Mouse (Mus musculus) yolk sac, embryonic 10.5 days (tissue): Measurements from ENCODE around the gene Olfr311.
"Not testable (repeated sequence)": the region's sequence is repeated elsewhere in the genome, so short reads cannot be mapped to it uniquely, and the experiment has no call there.

Experiments
- DNase-seq: peaks from one replicate; pipeline ENCODE4 v3.0.0-alpha.2; 2017; ENCODE audit warnings: low spot score

The Olfr311 gene

DNA sequence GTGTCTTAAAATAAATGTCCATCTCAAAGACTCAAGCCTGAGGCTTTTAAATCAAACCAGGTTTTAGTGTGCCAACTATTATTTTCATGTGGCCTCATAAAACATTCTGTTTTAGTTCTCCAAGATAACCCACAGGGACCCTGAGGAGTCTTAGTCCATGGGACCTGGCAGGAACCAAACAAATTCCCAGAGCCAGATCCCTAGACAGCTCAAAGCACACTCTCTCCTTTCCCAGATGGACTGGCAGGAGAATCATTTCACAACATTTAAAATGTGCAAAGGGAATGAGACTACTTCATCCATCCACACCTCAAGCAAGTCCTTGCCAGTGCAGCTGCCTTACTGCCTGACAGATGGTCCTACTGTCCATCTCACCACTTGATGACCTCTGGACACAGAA is at the start of gene Olfr311:
TSS of gene Olfr311 (plus strand) at position 301 of the 400 bp plus-strand sequence.
- not testable (repeated sequence) for DNase-seq

DNA sequence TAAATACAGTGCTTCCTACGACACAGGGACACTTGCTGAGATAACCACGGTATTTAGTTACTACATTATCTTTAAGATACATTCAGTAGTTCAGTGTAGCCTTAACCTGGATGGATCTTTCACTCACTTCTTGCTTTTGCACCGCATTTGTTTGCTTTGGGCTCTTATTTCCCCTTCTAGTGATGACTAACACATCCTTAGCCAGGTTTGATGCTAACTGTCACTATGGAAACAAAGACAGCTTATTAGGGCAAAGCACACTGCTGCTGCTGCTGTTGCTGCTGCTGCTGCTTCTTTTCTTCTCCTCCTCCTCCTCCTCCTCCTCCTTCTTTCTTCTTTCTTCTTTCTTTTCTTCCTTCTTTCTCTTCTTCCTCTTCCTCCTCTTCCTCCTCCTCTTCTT is 49.5 kb upstream of the Olfr311 start:
- DNase-seq: no peak

DNA sequence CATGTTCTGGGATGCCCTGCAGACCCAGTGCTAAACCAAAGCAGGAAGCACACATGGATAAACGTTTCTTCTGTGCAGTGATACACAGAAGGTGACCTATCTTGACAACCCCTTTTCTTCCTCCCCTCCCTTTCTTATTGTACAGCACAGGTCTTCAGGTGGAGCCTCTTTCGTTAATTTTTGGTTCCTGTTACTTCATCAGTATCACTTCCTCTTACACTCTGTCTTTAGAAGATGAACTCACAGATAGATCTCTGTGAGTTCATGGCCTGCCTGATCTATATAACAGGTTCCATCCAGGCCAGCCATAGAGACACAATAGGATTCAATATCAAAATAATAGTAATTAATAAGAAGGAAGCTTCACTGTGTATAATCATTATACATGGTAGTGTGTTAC is 49.0 kb upstream of the Olfr311 start:
- no peak for DNase-seq

DNA sequence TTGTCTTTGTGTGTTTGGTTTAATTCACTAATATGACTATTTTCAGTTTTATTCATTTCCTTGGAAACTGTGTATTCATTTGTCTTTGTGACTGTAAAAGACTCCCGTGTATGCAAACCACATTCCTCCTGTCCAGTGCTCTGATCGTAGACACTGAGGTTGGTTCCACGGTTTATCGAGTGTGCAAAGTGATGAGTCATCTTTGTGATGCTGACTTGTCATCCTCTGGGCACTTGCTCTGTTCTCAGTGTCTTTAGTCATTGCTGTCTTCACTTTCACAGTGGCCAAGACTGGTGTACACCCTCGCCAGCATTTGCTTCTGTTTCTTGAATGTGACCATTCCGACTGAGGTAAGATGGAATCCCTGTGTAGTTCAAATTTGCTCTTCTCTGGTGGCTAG is 48.4 kb upstream of the Olfr311 start:
- DNase-seq: no peak

DNA sequence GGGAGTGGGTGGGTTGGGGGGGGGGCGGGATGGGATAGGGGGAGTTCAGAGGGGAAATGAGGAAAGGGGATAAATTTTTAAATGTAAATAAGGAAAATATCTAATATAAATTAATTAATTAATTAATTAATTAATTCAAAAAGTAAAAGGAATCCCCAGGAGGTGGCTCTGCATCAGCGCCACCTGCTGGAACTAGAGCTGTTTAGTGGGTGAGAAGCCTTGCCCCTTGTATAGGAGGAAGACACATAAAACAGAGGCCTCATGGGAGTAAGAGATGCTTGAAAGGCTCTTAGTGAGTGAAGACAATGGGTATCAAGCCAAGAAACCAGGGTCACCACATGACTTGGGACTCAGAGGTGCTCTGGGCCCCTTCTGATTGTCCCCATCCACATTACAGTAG is 43.2 kb upstream of the Olfr311 start:
- no peak for DNase-seq

DNA sequence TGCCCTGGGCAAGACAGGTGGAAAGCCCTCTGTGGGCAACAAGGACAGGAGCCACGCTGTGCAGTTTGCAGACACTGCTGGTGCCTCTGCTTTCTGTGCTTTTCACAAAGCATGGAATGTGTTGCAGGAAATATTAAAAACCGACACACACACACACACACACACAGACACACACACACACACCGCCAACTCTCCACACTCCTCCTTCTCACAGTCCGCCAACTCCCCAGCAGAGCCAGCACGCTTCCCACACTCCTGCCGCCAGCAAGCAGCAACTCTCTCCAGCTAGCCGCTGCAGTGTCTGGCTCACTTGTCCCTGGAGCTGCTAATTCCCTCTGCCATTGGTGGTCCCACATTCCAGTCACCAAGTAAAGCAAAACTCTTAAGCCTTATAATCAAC is 42.2 kb upstream of the Olfr311 start:
- no peak for DNase-seq

DNA sequence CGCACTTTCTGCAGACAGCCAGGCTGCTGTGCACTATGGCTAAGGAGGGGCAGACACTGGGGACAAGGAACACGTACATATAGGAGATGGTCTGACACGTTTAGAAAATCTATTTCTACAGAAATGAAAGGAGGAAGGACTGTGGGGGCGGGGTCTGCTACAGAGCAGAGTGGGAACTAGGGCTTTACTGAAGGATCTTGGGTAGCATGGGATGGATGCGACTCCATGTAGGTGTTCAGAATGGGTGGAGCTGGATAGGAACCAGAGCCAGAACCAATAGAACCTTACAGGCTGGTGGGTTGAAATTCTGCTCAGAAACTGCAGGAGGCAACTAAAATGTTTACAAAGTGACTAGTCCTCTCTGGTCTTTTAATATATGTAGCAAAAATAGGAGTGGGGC is 39.3 kb upstream of the Olfr311 start:
- no peak for DNase-seq

DNA sequence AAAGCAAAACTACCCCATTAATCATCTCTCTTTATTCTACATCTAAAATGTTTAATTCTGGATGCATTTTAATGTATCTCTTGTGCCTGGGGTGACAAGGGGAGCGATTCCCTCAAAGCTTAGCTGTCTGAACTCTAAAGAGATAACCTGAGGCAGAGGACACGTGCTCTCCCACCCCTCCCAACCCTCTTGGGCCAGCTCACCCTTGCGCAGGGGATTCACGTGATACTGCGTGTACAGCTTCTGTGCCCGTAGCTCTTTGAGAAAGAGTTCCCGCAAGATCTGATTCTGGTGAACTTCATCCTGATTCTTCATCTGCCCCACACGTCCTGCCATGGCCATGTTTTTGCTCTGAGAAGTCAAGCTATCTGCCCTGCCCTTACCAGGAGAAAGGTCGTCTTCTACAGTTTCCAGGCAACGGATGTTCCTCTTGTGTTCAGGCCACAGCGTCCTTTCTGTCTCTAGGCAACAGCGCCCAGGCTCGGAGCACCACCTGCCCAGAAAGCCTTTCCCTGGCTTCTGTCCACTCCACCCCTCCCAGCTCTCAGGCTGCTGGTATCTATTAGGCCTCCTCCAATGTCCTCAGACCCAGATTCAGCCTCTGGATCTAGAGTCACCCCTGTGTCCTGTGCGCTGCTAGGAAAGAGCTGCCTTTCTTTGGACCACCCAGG is 37.4 kb upstream of the Olfr311 start, which contains the start of gene Fam183b:
TSS of gene Fam183b (minus strand) at position 403 of the 671 bp plus-strand sequence.
- peak; percentile 27 for DNase-seq

DNA sequence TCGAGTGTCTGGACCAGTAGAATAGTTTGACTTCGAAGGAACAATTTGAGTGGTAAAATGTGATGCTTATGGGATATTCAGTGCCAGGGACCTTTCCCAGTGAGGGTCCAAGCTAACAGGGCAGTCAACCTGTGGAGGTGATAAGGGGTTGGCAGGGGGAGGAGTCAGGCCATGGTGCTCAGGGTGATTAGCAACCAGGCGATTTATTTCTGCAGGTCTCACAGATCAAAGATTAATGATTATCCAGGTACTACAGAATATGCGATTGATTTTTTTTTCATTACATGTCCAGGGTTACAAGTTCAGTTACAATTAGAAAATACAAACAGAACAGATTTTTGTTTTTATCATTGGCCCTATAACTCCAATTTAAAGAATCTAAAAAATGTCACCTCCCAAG is 35.2 kb upstream of the Olfr311 start:
- no peak for DNase-seq

DNA sequence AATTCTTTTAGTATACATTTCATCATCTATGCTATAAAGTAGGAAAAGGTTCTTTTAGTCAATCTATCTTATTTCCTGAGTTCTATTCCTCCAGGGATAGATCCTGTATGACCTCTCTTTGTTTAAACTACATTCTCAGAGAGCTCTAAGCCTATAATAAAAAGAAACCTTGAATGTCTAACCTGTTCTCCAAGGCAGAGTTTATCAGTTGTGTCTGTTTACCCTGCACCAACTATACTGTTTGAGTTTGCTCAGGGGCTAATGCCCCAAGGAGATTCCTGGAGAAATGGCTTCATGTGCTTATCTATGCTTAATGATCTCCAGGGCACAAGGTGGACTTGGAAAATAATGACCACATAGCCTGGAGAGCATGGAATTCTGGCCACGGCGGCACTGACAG is 34.7 kb upstream of the Olfr311 start:
- peak; percentile 45 for DNase-seq

DNA sequence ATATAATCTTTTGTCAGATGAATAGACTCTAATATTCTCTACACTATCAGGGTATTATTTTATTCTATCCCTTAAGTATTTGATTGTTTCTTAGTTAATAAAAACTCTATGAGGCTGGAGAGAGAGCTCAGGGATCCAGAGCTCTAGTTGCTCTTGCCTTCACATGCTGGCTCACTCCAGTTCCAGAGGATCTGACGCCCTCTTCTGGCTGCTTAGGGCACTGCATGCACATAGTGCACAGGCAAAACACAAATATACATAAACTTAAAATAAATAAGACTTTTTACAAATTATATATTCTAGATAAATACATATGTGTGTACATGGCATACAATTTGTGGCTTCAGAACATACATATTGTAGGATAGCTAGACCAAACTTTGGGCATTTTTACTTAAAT is 27.1 kb upstream of the Olfr311 start:
- no peak for DNase-seq

DNA sequence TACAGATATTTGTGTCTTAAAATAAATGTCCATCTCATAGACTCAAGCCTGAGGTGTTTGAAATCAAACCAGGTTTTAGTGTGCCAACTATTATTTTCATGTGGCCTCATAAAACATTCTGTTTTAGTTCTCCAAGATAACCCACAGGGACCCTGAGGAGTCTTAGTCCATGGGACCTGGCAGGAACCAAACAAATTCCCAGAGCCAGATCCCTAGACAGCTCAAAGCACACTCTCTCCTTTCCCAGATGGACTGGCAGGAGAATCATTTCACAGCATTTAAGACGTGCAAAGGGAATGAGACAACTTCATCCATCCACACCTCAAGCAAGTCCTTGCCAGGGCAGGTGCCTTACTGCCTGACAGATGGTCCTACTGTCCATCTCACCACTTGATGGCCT is 24.4 kb upstream of the Olfr311 start, which contains the start of gene Olfr313:
TSS of gene Olfr313 (plus strand) at position 301 of the 400 bp plus-strand sequence.
- not testable (repeated sequence) for DNase-seq

DNA sequence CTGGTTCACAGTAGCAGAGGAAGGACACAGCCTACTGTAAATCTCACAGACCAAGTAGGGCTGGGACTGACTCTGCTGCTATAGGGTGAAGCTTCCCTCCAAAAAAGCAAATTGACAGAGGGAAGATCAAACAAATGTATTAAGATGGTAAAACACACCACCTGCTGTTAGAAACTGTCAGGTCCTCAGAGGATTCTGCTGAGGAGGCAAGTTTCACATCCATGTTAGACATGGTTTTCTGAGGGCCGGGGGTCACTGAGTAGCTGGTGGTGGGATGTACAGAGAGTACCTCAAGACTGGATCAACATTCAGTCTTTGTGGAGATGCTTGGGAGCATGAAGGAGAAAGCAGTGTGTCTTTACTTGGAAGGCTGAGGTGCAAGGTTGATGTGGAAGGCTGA is 23.4 kb upstream of the Olfr311 start:
- no peak for DNase-seq

DNA sequence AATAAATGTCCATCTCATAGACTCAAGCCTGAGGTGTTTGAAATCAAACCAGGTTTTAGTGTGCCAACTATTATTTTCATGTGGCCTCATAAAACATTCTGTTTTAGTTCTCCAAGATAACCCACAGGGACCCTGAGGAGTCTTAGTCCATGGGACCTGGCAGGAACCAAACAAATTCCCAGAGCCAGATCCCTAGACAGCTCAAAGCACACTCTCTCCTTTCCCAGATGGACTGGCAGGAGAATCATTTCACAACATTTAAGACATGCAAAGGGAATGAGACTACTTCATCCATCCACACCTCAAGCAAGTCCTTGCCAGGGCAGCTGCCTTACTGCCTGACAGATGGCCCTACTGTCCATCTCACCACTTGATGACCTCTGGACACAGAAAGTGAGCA is 10.1 kb upstream of the Olfr311 start, which contains the start of gene Olfr312:
TSS of gene Olfr312 (plus strand) at position 301 of the 400 bp plus-strand sequence.
- DNase-seq: not testable (repeated sequence)

DNA sequence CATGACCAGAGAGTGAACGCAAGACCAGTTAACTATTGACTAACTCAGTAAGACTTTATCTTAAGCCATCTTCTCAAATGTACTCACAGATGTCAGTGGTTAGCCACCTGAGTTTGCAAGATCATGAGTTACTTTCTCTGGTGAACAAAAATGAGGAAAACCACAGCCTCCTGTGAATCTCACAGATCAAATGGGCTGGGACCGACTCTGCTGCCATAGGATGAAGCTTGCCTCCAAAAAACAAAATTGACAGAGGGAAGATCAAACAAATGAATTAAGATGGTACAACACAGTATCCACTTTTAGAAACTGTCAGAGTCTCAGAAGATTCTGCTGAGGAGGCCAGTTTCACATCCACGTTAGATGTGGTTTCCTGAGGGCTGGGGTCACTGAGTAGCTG is 9.3 kb upstream of the Olfr311 start:
- DNase-seq: no peak

DNA sequence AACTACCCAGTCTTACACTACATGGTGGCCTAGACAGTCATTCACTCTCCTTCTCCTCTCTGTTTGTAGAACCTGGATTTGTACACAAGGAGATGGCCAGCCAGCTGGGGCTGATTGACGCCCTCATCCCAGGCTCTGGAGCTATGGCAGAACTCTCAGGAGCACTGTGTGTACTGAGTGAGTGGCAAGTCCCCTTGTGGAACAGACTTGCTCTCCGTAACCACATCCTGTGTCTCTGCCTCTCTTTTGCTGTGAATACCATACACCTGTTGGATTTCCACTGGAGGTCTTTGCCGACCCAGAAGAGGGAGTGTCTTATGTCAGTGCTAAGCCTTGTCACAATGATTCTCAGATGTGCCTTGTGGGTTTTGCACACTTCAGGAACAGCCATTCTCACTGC is 6.5 kb upstream of the Olfr311 start:
- DNase-seq: not testable (repeated sequence)

DNA sequence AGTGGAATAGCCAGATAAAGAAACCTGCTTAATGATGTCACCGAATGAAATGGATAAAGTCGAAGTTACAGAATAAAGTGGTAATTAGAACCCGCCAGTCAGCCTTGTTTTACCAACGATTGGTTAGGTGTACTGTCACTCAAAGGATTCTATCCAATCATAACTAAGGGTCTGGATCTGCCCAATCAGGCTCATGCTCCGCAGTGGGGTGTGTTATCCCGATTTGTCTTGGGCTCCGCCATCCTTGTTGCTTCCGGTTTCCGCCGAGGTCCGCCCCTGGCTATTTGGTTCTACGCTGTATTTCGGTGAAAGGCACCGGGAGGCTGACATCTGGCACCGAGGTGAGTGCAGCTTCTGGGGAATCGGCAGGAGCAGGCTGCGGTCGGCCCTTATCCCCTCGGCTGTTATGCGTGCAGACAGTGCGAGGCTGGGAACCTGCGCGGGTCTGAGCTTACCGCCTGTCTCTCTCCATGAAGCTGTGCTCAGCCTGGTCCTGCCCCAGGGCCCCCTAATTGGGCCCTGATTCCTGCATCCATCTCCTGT is 7.9 kb downstream of the Olfr311 start, which contains the start of gene Gm12258:
TSS of gene Gm12258 (plus strand) at position 240 of the 543 bp plus-strand sequence.
- DNase-seq: peak; percentile 93

DNA sequence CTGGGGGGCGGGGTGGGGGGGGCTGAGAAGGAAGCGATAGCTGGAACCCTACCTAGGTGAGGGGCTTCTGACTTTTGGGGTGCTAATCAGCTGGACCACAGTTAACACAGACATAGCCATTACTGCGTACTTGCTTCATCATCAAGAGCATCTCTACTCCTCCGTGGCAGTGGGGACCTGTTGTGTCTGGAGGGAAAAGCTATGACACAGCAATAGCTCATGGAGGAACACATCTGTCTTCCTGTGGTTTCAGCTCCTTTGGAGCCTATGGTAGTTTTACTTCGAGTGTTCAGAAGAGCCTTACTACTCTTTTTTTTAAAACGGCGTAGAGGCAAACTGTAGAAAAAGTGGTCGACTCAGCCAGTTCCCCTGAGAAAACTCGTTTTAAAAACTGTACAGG is 8.6 kb downstream of the Olfr311 start:
- no peak for DNase-seq

DNA sequence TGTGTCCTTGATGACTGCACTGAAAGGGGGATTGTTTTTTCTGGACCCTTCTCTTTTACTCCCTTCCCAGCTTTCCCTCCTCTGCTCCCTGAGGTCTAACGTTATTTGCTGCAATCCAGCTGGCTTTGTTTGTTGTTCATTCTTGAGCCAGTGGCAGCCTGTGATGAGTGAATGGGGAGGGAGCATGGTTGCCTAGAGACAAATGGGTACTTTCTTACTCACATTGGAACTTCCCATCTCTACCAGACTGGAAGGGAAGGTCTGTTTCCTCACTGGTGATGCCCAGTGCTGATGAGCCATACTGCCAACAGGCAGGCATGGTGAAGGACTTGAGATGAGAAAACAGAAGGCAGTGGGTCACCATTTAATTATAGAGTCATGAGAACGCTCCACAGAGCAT is 10.7 kb downstream of the Olfr311 start:
- no peak for DNase-seq

DNA sequence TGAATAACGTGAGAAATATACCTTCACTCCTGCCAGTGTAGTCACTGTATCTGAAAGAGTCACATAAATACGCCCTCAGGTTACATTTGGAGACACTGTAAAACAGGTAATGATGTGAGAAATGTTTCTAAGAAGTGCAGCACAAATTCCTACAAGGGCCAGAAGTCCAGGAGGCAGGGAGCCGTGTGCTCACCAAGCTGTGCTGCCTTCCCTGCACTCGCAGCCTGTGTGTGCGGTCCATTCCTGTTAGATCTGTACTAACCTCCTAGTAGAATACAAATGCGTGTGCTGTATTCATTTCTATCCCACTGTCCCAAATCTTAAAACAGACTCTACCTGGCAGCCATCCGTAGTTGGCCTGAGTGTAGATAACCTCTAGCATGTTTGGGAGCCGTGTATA is 21.7 kb downstream of the Olfr311 start:
- DNase-seq: no peak

DNA sequence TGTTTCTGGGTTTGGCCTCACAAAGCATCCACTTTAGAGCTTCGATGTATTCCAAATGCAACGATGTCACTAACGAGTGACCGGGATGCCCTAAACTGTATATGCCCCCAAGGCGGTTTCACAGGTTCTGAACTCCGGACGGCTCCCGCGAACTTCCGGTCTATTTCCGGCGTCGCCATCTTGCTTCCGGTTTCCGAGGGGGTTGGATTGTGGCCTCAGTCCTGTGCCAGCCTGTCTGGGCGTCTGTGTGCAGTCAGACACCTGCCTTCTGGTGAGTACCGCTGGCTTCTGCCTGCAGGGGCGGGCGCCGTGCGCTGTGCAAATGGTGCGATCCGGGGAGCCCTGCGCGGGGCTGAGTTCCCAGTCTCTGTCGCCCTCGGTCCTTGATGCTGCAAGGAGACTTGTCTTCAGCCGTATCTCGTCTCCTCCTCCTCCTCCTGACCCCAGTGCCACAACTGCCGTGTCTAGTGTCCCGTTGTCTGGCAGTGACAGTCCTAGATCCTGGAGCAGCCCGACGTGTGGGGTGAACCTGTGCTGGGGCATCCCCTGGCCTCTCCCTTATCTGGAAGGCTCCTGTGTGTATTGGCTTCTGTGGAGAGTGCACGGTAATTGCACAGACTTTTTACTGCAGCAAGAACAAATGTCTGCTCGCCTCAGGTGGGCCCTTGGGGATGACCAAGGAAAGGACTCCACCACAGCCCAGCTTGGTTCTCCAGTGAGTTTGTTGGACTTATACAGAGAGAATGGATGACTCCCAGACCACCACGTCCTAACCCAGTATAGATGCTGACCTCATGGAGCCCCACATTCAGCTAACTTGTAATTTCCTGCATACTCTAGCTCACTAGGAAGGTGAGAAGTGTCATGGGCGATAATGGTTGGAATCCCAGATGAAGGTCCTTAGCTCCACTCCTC is 28.2 kb downstream of the Olfr311 start, which contains the start of gene 2810021J22Rik:
TSS of gene 2810021J22Rik (plus strand) at position 178 of the 915 bp plus-strand sequence.
- DNase-seq: peak; percentile 86

DNA sequence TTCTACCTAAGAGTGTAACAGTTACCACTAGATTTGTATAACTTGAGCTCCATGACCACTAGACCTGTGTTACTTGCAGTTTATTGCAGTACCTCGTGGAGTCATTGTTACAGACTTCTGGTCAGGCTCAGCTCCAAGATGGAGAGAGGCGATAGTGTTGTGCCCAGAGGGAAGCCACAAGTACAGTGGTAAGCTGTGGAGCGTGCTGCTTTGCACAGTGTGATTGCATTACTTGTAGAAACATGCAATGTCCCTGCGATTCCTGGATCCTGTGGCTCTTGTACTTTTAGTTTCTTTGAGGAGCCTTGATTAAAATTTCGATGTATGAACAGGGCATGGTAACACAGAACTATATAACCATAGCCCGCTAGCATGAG is 28.9 kb downstream of the Olfr311 start:
- no peak for DNase-seq

DNA sequence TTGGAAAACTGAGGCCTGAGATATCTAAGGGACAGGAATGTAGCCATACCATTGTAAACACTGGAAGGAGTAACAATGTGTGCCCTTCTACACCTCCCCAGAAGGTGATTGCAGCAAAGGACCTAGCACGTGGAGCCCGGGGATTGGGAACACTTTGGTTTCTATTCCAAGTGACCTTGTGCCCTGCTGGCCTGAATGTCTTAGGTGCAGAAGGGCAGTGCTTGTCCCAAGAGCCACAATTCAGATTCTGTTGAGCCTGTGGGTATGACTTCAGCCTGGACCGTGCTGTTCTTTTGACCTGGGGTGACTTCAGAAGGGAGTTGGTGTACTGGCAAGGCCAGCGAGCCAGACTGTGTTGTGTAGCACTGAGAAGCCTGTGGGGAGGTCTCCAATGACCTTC is 31.9 kb downstream of the Olfr311 start:
- DNase-seq: no peak
